Mouse (Mus musculus): ENCODE results near the gene Errfi1. TPM values are rescaled to one million over a fixed set of nuclear protein-coding genes. Genes with fewer than 3 reads are reported as not detected.
"Not testable (repeated sequence)": the region's sequence is repeated elsewhere in the genome, so short reads cannot be mapped to it uniquely, and the experiment has no call there.

Errfi1 gene
- polyA plus RNA-seq, 1 experiment, result 22.7 TPM

DNA sequence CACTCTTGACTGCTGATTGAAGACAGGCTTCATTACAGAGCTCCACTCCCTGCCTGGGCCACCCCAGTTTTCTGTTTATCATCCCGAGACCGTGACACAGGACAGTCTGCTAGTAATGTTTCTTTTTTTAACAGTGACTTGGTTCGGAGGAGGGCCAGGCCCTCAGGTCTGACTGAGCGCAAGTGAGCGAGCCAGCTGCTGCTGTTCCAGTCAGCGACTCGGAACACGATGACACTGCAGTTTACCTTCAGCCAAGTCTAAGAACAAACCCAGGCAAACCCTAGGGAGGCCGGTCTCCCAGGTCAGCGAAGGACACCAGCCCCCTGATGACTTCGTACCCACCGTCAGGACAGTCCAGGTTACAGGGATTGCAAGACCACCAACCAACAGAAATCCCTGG, 48.3 kb downstream of the Errfi1 start:
- TF ChIP-seq CTCF (IDR thresholded peaks at IDR 0.05; ENCODE audit: borderline replicate concordance, extremely low read depth, insufficient read depth, insufficient read length) (no peak), POLR2A (IDR thresholded peaks at IDR 0.05; ENCODE audit: borderline replicate concordance, extremely low read depth, insufficient read depth, insufficient read length, poor library complexity, severe bottlenecking) (no peak)
- DNase-seq (ENCODE audit: low read depth), result no peak

GRCm38 (mm10) chr4:150903091-150903742, 49.5 kb downstream of the Errfi1 start:
- no peak for DNase-seq (ENCODE audit: low read depth)

GRCm38 (mm10) chr4:150907099-150907498, 53.4 kb downstream of the Errfi1 start:
- TF ChIP-seq POLR2A (IDR thresholded peaks at IDR 0.05; ENCODE audit: borderline replicate concordance, extremely low read depth, insufficient read depth, insufficient read length, poor library complexity, severe bottlenecking) (no peak), CTCF (IDR thresholded peaks at IDR 0.05; ENCODE audit: borderline replicate concordance, extremely low read depth, insufficient read depth, insufficient read length) (no peak)

More at GRCm38 (mm10) chr4:150903091-150903742, 49.5 kb downstream of the Errfi1 start:
- TF ChIP-seq POLR2A (IDR thresholded peaks at IDR 0.05; ENCODE audit: borderline replicate concordance, extremely low read depth, insufficient read depth, insufficient read length, poor library complexity, severe bottlenecking) (no peak), CTCF (IDR thresholded peaks at IDR 0.05; ENCODE audit: borderline replicate concordance, extremely low read depth, insufficient read depth, insufficient read length) (no peak)

GRCm38 (mm10) chr4:150908512-150908911, 54.8 kb downstream of the Errfi1 start:
- not testable (repeated sequence) for DNase-seq (ENCODE audit: low read depth)

More at GRCm38 (mm10) chr4:150907099-150907498, 53.4 kb downstream of the Errfi1 start:
- no peak for DNase-seq (ENCODE audit: low read depth)

DNA sequence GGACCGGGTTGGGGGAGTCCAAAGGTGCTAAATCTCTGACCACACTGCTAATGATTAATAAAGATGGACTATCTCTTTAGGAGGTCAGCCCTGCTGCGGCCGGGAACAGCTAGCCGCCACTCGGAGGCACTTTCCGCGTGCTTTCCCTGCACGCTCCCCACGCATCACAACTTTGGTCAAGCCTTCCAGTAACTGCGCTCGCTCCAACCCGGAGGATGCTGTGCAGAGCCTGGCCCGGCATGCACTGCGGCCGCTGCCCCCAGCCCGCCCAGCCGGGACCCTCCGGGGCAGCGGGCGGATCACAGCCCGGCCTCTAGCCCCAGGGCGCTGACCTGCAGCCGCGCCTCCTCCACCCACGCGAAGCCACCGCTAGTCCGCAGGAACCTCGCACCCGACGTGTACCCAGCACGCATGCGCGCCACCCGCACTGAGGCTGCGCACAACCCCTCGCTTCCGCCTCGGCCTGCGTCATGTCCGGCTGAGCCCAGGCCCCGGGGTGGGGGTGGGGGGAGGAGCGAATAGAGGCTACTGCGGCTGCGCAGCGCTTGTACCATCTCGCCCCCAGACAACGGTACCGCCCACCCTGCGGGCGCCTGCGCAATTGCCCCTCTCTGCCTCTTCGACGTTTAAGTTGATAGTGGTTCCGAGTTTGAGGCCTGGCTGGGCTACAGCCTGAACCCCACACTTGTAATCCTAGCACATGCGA, 55.9 kb downstream of the Errfi1 start:
- TF ChIP-seq CTCF (IDR thresholded peaks at IDR 0.05; ENCODE audit: borderline replicate concordance, extremely low read depth, insufficient read depth, insufficient read length) (peak; percentile 41; the same call in 1 of the 2 replicates), POLR2A (IDR thresholded peaks at IDR 0.05; ENCODE audit: borderline replicate concordance, extremely low read depth, insufficient read depth, insufficient read length, poor library complexity, severe bottlenecking) (peak; percentile 82)
- peak; percentile 99 for DNase-seq (ENCODE audit: low read depth)

GRCm38 (mm10) chr4:150910164-150910951, 56.6 kb downstream of the Errfi1 start:
- DNase-seq (ENCODE audit: low read depth), result no peak
- TF ChIP-seq CTCF (IDR thresholded peaks at IDR 0.05; ENCODE audit: borderline replicate concordance, extremely low read depth, insufficient read depth, insufficient read length) (no peak), POLR2A (IDR thresholded peaks at IDR 0.05; ENCODE audit: borderline replicate concordance, extremely low read depth, insufficient read depth, insufficient read length, poor library complexity, severe bottlenecking) (no peak)

- DNase-seq (ENCODE audit: low read depth), result peak; percentile 34
- TF ChIP-seq POLR2A (IDR thresholded peaks at IDR 0.05; ENCODE audit: borderline replicate concordance, extremely low read depth, insufficient read depth, insufficient read length, poor library complexity, severe bottlenecking) (no peak), CTCF (IDR thresholded peaks at IDR 0.05; ENCODE audit: borderline replicate concordance, extremely low read depth, insufficient read depth, insufficient read length) (no peak)
Observed at GRCm38 (mm10) chr4:150913743-150914142, 60.0 kb downstream of the Errfi1 start.

GRCm38 (mm10) chr4:150914290-150914733, 60.6 kb downstream of the Errfi1 start, which contains the start of the genes Park7 and Tnfrsf9:
TSS of gene Park7 (minus strand) at chr4:150914437.
TSS of gene Tnfrsf9 (plus strand) at chr4:150914562.
- peak; percentile 83; the same call in 1 of the 2 replicates for TF ChIP-seq POLR2A (IDR thresholded peaks at IDR 0.05; ENCODE audit: borderline replicate concordance, extremely low read depth, insufficient read depth, insufficient read length, poor library complexity, severe bottlenecking)
- peak; percentile 82 for TF ChIP-seq CTCF (IDR thresholded peaks at IDR 0.05; ENCODE audit: borderline replicate concordance, extremely low read depth, insufficient read depth, insufficient read length)
- DNase-seq (ENCODE audit: low read depth), result peak; percentile 98

GRCm38 (mm10) chr4:150915181-150915906, 61.6 kb downstream of the Errfi1 start:
- peak; percentile 27 for DNase-seq (ENCODE audit: low read depth)
- TF ChIP-seq CTCF (IDR thresholded peaks at IDR 0.05; ENCODE audit: borderline replicate concordance, extremely low read depth, insufficient read depth, insufficient read length), result no peak
- no peak for TF ChIP-seq POLR2A (IDR thresholded peaks at IDR 0.05; ENCODE audit: borderline replicate concordance, extremely low read depth, insufficient read depth, insufficient read length, poor library complexity, severe bottlenecking)

DNA sequence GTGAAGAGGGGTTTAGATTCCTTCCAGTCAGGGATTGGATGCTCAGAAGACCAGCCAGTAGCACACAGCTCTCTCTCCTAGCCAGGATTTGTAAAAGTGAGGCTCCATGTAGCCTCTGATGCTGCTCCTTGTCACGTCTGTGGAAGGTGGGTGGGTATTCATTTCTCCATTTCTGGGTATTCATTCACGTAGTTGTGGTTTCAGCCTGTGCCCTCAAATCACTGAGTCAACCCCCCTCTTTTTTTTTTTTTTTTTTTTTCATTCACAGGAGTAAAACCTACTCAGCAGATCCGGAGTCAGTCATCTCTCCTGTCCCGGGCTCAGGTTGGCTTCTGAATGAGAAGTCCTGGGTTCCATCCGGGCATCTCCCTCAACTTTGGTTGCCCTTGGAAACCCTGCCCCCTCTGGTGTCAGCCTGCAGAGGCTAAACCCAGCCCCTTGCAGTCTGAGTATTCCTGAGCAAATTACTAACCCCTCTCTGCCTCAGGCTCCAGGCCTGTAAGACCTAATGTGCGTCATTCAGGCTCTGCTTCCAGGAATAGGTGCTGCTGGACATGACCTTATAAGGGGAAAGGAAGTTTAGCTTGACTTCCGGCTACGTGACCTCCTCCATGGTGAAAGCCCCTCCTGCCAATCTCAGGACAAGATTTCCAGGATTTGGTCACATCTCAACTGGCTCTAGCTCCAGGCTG, 63.8 kb downstream of the Errfi1 start:
- DNase-seq (ENCODE audit: low read depth), result no peak
- TF ChIP-seq CTCF (IDR thresholded peaks at IDR 0.05; ENCODE audit: borderline replicate concordance, extremely low read depth, insufficient read depth, insufficient read length) (no peak), POLR2A (IDR thresholded peaks at IDR 0.05; ENCODE audit: borderline replicate concordance, extremely low read depth, insufficient read depth, insufficient read length, poor library complexity, severe bottlenecking) (no peak)

Other genes with a start within 250 kb of the Errfi1 start
- 23.0 and 27.7 TPM in 2 replicates for gene Slc45a1, start 201.7 kb upstream of the Errfi1 start, polyA plus RNA-seq (2012; rRNA removed)
- gene Park7, start 60.5 kb downstream of the Errfi1 start, polyA plus RNA-seq (2012; rRNA removed), result 268 and 286 TPM in 2 replicates
- 0.25 and 0.35 TPM in 2 replicates for gene Tnfrsf9, start 60.6 kb downstream of the Errfi1 start, polyA plus RNA-seq (2012; rRNA removed)
- not detected in 2 replicates for gene Uts2, start 143.2 kb downstream of the Errfi1 start, polyA plus RNA-seq (2012; rRNA removed)
- 4.1 and 4.2 TPM in 2 replicates for gene Per3, start 190.7 kb downstream of the Errfi1 start, polyA plus RNA-seq (2012; rRNA removed)
- gene Vamp3, start 204.0 kb downstream of the Errfi1 start, polyA plus RNA-seq (2012; rRNA removed), result 55.8 and 55.9 TPM in 2 replicates
- gene Gm13090, start 235.7 kb downstream of the Errfi1 start, polyA plus RNA-seq (2012; rRNA removed), result not detected in 2 replicates

Data from brain, embryonic 14.5 days (tissue).